Mouse (Mus musculus): ENCODE measurements at regions not wholly inside any gene's neighbourhood (a gene's known extent, or its start where the extent isn't known, plus 50 kb on each side); places are given as distances from the start of the nearest gene placed in this dataset.
A peak's percentile ranks its signal among the peaks of the same experiment; 100 is the strongest.

DNA sequence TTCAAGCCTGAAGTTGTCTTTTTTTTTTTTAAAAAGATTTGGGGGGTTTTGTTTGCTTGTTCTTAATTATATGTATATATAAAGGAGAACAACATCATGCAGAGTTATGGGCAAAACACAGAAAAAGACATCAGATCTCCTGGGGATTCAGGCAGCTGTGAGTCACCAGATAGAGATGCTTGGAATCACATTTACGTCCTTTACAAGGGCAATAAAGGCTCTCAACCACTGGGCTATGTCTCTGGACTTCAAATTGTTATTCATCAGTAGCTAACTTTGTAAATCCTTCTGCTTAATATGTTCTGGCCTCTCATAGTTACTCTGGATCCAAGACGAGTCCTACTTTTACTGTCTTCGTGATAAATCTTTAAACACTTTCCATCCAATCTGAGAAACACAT, 469.8 kb downstream of the Kctd12 start:
- no peak for ATAC-seq (replicated peaks; ENCODE audit: insufficient number of reproducible peaks, low FRiP score, low TSS enrichment, poor library complexity, severe bottlenecking)

DNA sequence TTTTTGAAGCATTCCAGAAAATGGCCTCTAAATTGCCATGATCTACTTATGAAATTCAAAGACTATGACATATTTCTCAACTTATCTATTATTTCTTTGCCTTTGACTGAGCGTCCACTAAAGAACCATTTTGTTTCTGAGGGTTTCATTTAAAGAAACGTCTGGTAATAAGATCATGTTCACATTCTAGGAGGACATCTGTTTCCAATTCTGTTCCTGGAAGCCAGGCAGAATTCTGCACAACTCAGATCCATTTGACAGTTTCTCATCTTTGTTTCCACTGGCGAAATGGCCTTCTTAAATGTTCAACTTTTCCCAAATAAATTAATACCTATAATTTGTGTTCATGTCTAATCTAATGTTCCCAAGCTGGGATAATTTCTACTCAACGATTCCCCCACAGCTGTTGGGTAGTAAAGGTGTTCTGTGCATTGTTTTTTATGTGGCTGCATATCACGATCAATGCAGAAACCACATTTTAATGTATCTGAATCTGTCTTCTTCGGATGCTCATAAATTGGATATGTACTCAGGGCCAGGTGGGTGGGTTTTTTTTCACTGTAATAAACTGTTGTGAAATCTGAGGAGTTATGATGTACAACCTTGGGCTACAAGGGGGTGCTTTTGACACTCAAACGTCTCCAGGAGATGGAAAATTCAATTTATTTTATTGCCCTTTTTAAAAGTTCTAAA, 470.6 kb downstream of the Kctd12 start:
- no peak for ATAC-seq (replicated peaks; ENCODE audit: insufficient number of reproducible peaks, low FRiP score, low TSS enrichment, poor library complexity, severe bottlenecking)

DNA sequence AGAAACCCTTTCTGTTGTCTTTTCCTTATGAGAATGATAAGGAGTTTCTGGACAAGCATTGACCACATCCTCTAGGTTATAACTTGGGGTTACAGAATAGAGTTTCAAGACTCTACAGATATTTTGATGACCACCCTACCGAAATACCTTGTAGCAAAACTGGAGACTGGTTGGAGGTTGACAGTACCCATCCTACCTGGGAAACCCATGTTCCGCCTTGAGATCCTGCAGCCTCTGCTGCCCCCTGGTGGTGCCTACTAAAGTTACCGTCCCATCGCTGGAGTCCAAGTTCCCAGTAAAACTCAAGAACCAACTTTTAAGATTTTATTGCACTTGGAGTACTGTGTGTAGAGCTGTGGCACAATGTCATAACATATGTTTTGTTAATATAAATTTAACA, 472.1 kb downstream of the Kctd12 start:
- peak; percentile 59; the same call in 1 of the 2 replicates for ATAC-seq (replicated peaks; ENCODE audit: insufficient number of reproducible peaks, low FRiP score, low TSS enrichment, poor library complexity, severe bottlenecking)

DNA sequence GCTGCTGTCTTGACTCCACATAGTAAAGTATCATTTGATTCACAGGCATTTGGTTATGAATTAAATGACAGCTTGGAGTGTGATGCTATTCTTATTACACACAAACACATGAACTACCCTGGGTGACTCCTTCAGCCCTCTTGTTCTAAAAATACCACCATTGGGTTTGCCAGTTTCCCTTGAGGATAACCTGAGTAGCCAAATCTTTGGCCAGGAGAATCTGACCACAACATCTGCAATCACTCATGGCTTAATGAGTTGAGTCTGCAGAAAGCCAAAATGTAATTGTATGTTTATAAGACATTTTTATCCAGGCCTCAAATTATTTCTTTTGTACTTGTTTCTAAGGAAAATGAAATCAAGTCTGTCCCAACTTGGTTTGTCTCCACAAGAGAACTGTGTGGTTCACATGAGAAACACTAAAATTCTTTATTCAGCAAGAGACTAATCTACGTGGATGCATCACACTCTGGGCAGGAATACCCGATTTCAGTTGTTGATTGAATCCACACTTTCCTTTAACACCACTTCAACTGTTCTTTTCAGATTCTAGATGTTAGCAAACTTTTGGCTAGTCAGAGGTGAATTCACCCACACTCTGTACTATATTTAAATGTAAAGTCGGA, 476.6 kb downstream of the Kctd12 start:
- ATAC-seq (replicated peaks; ENCODE audit: insufficient number of reproducible peaks, low FRiP score, low TSS enrichment, poor library complexity, severe bottlenecking), result no peak

DNA sequence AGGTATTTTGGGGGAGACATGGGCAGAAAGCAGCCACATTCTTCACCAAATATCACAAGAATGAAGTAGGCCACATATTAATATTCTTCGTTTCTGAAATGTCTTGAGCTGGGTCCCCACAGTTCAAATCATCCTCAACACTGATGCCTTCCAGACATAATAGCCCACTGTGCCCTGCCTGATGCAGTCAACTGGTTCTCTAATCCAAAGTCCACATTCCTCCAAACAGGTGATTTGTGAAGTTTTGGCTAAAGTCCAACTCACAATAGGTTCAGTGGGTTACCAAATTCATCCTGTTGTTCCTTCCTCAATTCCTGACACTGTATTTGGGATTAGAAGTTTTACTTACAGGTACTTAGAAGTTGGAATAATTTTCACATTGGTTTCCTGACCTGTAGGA, 485.3 kb downstream of the Kctd12 start:
- ATAC-seq (replicated peaks; ENCODE audit: insufficient number of reproducible peaks, low FRiP score, low TSS enrichment, poor library complexity, severe bottlenecking), result no peak

DNA sequence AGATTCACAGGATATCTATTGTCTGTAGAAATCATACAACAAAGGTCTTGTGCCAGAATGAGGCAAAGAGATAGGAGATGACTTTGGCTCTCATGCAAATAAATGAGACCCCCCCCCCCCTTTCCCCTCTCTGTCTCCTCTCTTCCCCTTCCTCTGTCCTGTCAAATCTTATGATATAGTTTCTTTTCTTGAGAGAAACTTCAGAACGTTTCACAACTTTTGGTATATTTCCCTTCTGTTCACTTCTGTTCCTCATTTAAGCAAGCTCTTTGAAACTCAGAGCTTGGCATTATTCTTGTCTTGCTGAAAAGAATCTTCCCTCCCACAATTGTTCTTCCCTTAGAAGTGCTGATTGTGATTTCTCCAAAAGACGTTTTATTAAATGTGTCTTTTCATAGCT, 490.1 kb downstream of the Kctd12 start:
- ATAC-seq (replicated peaks; ENCODE audit: insufficient number of reproducible peaks, low FRiP score, low TSS enrichment, poor library complexity, severe bottlenecking), result no peak

DNA sequence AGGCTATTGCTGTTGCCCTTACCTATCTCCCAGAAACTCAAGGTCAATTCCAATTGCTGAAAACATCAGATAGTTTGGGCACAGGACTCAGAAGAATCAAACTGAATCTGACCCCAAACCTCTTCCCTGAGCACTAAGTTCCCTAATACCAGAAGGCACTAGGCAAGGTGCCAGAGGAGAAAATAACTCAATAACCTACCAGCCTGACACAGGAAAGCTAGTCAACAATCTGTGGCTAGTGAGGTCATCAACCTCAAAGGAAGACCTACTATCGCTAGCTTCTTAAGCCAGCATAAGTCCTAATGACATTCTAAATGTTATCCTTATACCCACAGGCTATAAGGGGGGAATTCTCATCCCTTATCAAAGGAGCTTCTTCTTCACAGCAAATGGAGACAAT, 491.2 kb downstream of the Kctd12 start:
- ATAC-seq (replicated peaks; ENCODE audit: insufficient number of reproducible peaks, low FRiP score, low TSS enrichment, poor library complexity, severe bottlenecking), result no peak

DNA sequence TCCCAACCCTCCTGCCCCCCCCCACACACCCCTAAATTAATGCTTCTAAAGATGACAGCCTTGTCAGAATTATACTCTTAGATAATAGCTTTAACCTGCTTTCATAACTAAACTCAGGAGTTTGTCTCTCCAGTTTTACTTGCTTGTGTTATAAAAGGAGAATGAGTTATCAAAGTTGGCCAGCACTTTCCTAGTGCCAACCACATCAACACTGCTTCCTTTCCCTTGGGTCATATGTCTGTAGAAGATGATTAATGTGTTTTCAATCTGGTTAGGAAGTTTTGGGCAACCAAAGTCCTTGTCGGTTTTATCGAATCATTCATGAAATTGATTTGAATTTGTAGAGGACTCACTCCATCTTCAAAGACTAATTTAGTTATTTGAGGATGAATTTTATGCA, 505.3 kb downstream of the Kctd12 start:
- ATAC-seq (replicated peaks; ENCODE audit: insufficient number of reproducible peaks, low FRiP score, low TSS enrichment, poor library complexity, severe bottlenecking), result no peak

DNA sequence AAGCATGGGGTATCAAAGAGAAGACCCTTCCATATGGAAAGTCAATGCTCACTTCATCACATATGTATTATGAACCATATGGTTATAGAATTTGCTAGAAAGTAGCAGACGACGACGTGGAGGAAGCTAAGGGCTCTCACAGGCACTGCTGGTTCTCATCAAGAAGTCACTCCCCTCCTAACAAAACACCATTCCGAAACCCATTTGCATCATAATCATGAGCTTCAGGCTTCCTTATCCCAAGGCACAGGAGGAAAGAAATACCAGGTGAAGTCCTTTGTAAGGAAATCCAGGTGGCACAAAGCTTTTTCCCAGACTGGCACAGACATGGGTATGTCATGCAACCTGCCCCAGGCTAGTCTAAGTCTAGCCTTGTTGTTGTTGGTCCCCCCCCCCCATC, 513.1 kb downstream of the Kctd12 start:
- no peak for ATAC-seq (replicated peaks; ENCODE audit: insufficient number of reproducible peaks, low FRiP score, low TSS enrichment, poor library complexity, severe bottlenecking)

DNA sequence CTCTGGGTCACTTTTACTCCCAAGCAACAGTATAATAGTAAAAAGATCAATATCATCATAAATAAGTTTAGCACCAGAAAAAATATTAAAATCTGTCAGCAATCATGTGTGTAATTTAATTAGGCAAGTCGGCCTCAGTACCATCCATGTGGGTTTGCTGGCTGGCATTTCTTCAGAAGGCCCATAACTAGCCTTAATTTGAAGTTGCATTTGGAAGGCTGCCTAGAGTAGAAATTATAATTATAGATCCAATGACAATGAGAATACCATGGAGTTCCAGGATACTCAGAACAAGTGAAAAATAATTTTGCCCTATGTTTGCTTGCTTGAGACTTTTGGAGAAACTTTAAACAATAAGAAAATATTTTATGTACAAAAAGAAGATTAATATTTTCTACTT, 521.4 kb downstream of the Kctd12 start:
- no peak for ATAC-seq (replicated peaks; ENCODE audit: insufficient number of reproducible peaks, low FRiP score, low TSS enrichment, poor library complexity, severe bottlenecking)

DNA sequence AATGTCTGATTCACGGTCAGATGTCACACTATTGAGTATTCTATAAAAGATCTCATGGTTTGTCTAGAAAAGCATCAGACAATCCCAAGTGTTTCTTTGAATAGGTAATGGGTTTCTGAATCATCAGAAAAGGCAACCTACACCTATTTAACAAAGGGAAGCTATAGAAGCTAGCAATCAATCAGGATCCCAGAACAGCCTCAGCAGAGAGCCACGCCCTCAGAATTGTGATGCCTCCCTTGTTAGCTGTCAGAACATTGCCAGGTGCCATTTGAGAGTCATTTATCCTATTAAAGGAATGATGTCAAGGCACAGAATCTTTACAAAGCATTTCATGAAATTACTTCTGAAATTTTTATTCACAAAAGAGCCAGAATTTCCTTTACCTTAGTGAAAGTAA, 542.7 kb downstream of the Kctd12 start:
- ATAC-seq (replicated peaks; ENCODE audit: insufficient number of reproducible peaks, low FRiP score, low TSS enrichment, poor library complexity, severe bottlenecking), result no peak

DNA sequence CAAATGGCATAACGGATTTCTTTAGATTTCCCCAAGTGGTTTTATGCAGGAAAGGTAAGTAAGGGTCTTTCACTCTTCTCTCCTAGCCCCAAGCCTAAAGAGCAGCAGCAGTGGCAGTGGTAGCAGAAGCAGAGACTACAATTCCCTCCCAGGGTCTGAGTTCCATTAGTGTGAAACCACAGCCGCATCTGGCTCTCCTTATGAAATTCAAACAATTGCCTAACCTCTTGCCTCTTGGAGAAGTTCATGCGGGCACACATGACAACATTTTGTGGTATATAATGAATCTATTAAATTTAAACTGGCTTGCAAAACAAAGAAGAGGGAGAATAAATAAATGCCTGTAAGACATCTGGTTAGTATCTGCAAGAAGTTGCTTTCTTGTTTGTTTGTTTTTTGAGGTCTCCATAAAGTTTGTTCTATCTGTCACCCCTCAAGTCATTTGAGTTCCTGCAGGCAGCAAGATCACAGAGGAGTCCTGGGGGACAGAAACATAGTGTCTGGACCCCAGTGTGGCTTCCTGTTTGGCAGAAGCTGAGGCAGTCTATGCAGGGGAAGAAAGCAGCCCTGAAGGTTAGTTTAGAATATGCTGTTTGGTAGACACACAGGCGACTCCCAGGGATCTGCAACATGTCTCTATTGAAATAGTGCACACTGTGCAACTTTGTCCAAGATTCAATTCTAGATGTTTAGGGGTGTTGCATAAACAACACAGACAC, 578.9 kb downstream of the Kctd12 start:
- ATAC-seq (replicated peaks; ENCODE audit: insufficient number of reproducible peaks, low FRiP score, low TSS enrichment, poor library complexity, severe bottlenecking), result no peak

DNA sequence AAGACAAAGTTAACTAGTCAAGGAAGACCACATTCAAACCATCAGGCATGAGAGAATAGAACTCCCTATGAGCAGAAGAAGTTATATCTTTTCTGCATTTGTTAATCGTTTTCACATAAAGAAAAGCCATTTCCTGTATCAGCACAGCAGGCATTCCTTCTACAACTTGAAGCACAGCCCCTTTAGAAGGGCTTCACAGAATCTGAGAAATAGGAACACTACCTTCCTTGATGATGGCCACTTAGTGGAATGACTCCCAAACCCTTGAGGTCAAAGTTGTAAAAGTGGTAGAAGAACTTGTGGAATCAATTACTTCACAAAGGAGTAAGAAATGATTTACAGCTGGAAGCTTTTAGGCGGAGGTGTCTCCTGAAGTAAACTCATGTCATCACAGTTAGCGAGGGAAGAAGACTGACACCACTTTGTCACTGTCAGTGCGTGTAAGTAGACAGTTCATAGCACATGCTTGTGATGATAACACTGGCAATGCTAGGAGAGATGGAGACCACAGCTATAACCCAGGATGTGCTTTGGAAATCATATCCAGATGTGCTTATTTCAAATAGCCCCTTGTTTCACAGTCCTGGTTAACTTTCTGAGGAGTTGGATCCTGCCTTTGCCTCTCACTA, 580.3 kb downstream of the Kctd12 start:
- ATAC-seq (replicated peaks; ENCODE audit: insufficient number of reproducible peaks, low FRiP score, low TSS enrichment, poor library complexity, severe bottlenecking), result no peak

DNA sequence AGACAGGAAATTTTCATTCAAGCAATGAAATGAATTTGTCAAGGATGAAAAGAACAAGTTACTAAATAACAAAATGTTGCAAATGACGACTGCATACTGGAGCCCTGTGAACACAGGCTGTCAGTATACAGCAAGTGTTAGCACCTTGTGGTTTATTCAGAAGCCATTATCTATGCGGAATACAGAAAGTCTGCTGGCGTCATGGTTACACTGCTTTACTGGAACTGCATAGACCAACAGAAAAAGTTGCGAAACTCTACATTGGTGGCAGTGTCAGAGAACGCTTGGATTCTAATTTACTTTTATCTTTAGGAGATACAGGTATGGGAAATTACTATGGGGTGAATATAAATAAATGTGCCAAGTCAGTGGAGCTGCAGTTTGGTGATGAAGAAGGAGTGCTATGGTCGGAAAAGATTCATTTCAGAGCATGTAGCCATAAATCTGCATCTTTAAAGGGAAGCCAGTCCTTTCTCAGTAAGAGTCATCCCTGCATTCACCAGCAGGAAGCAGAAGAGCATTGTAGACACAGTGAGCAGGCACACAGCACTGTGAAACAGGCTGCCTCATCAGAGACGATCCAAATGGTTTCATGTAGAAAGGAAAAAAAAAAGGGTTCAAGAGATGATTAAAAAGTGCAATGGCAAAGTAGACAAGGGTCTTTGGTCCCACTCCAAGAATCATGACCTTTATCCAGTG, 586.3 kb downstream of the Kctd12 start:
- ATAC-seq (replicated peaks; ENCODE audit: insufficient number of reproducible peaks, low FRiP score, low TSS enrichment, poor library complexity, severe bottlenecking), result no peak

DNA sequence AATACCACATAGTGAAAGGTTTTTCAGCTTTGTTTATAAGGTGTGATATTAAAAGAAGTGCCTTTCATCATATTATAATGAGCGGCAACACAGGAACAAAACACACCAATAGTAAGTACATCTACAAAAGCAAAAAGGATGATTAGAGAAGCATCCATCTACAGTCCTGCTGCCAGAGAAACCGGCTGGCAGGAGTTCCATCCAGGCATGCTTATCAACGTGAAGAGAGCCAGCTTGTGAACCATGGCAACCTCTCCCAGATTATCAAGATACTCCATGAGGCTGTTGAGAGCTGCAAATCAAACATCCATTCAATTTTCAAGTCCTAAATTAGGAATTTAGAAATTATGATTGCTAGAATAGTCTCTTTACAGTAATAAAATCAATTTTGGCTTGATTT, 590.1 kb downstream of the Kctd12 start:
- ATAC-seq (replicated peaks; ENCODE audit: insufficient number of reproducible peaks, low FRiP score, low TSS enrichment, poor library complexity, severe bottlenecking), result no peak

DNA sequence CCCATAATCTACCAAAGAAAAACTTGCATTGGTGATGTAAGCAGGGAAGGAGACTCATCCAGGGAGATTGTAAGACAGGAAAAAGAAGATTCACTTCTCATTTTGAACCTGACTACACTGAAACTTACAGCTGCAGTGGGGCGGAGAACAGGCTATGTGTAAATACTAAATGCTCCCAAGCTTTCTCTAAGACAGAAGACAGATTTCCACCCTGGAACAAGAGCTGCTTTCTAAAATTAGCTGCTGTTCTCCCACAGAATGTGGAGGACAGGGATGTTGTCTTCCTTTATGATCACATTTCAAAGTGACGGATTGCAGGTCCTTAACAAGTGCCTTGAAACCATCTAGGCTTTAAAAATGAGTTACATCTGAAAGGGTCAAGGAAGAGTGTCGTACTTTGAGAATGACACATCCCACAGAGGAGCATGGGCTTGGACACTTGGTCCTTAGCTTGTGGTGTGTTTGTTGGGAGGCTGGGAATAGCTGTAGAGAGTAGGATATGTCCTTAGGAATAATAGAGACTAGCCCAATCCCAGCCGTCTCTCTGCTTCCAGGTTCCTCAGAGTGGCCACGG, 609.4 kb downstream of the Kctd12 start:
- ATAC-seq (replicated peaks; ENCODE audit: insufficient number of reproducible peaks, low FRiP score, low TSS enrichment, poor library complexity, severe bottlenecking), result no peak

DNA sequence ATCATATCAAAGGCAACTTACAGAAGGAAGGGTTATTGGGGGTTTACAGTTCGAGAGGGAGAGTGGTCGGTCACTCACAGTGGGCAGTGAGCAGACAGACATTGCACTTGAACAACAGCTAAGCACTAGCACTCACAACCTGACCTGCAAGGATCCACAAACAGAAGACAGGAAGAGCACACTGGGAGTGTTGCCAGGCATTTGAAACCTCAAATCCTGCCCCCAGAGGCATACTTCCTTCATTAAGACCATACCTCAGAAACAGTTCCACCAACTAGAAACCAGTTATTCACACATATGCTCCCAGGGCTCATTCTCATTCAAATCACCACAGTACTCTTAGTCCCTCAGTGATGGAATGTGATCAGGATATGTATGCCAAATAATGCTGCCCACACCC, 620.8 kb downstream of the Kctd12 start:
- ATAC-seq (replicated peaks; ENCODE audit: insufficient number of reproducible peaks, low FRiP score, low TSS enrichment, poor library complexity, severe bottlenecking), result no peak

DNA sequence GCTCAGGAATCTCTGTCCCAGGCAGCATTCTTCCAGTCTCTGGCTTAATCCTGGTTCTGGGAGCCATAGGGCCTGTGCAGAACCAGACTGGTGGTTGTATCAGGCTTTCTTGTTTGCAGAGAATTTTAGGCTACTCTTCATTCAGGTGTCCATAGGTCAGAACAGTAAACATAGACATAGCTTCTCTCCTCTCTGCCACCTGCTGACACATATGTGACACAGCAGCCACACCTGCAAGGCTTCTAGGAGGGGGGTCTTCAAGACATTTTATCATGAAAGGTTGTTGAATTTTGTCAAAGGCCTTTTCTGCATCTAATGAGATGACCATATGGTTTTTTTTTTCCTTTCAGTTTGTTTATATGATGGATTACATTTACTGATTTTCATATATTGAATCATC, 599.7 kb downstream of the Lmo7 start:
- ATAC-seq (replicated peaks; ENCODE audit: insufficient number of reproducible peaks, low FRiP score, low TSS enrichment, poor library complexity, severe bottlenecking), result no peak

DNA sequence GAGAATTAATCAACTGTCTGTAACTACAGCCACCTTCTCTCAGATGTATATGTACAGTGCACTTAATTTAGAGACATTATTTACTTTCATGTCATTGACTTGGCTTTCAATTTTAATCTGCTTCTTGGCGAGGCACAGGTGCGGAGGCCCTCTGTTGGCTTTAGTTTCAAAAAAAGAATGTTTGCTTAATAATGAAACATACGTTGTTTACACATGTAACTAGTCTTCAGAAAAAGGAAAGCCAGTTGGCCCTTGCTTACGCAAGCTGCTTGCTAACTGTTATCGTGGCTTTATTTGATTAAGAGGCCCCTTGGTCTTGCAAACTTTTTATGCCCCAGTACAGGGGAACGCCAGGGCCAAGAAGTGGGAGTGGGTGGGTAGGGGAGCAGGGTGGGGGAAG, 576.6 kb downstream of the Lmo7 start:
- ATAC-seq (replicated peaks; ENCODE audit: insufficient number of reproducible peaks, low FRiP score, low TSS enrichment, poor library complexity, severe bottlenecking), result no peak
